Mouse (Mus musculus) liver, embryonic 16.5 days (tissue): ENCODE measurements around the gene Ap1m1. TPM values are rescaled to one million over a fixed set of nuclear protein-coding genes. Genes with fewer than 3 reads are reported as not detected.

Experiments
- ATAC-seq: fragments of 200-750 bp; cut with Nextera tagmentation; 2 replicates; pipeline ENCODE4 v1.8.0; 2017; ENCODE audit warnings: low read depth, mild to moderate bottlenecking, moderate number of reproducible peaks, moderate library complexity
- H3K27ac ChIP-seq: fragments of 300-500 bp; sonication (generic); 2 replicates; pipeline ENCODE4 v1.5.1; 2014; ENCODE audit warnings: mild to moderate bottlenecking, low read length
- H3K27me3 ChIP-seq: fragments of 300-500 bp; sonication (generic); 2 replicates; pipeline ENCODE4 v1.6.1; 2014; ENCODE audit warnings: low read depth, low read length, mixed read lengths; ENCODE audit not compliant: control insufficient read depth, insufficient read depth
- H3K36me3 ChIP-seq: fragments of 300-500 bp; sonication (generic); 2 replicates; pipeline ENCODE4 v1.6.1; 2014; ENCODE audit warnings: mild to moderate bottlenecking; ENCODE audit not compliant: control insufficient read depth, insufficient read depth
- H3K4me1 ChIP-seq: fragments of 300-500 bp; sonication (generic); 2 replicates; pipeline ENCODE4 v1.6.1; 2014; ENCODE audit warnings: low read depth, low read length, mixed read lengths; ENCODE audit not compliant: control insufficient read depth
- H3K4me2 ChIP-seq: fragments of 300-500 bp; sonication (generic); 2 replicates; pipeline ENCODE4 v1.6.1; 2014; ENCODE audit warnings: low read depth, low read length, mixed read lengths
- H3K4me3 ChIP-seq: fragments of 300-500 bp; sonication (generic); 2 replicates; pipeline ENCODE4 v1.5.1; 2014; ENCODE audit warnings: low read depth, mild to moderate bottlenecking, low read length
- H3K9ac ChIP-seq: fragments of 300-500 bp; sonication (generic); 2 replicates; pipeline ENCODE4 v1.6.1; 2014; ENCODE audit warnings: low read depth, low read length
- H3K9me3 ChIP-seq: fragments of 300-500 bp; sonication (generic); replicated peaks from 2 replicates; pipeline ENCODE4 v1.6.1; 2016; ENCODE audit warnings: low read length; ENCODE audit not compliant: control insufficient read depth
- WGBS: fragments of 180-500 bp; shearing (Covaris S2); extraction: QIAGEN DNeasy Blood & Tissue Kit; methylation state at CpG from one replicate; pipeline ENCODE4 v1.1.7; 2014; ENCODE audit not compliant: insufficient replicate concordance; 5-methylcytosine and 5-hydroxymethylcytosine counted together
- polyA plus RNA-seq: library from polyadenylated mRNA; unstranded; fragments of >200 nt; fragmentation: Nextera tagmentation; extraction: Ambion mirVana; gene quantifications from 2 replicates; pipeline ENCODE4 v1.2.1, GENCODE M21; 2015

Gene Ap1m1
- polyA plus RNA-seq, 1 experiment from 2014 or later: 54.3 TPM

- Histone ChIP-seq H3K4me3 (no peak within 1 kb of the TSS), H3K4me2 (no peak within 1 kb of the TSS), H3K4me1 (no peaks in the 10 kb centered on the region; the same call in 1 of the 2 replicates), H3K9me3 (no peaks in the 10 kb centered on the region), H3K9ac (no peak within 1 kb of the TSS), H3K27me3 (no peaks in the 10 kb centered on the region), H3K36me3 (no peaks in the 10 kb centered on the region), H3K27ac (no peak within 1 kb of the TSS)
- ATAC-seq: no peak
- 58% methylated on average over 4 of the region's 4 CpGs for WGBS
These were observed 26.3 kb upstream of the Ap1m1 start, which contains the start of gene Gm11034 for GRCm38 (mm10) chr8:72213536-72213935. Gm11034 (minus strand) TSS chr8:72213636.

- H3K36me3 ChIP-seq: no peaks in the 10 kb centered on the region
- 37% methylated on average over 2 of the region's 2 CpGs for WGBS
- H3K4me3 ChIP-seq: no peak overlapping the region
- H3K4me1 ChIP-seq: peaks cover 2% of the 10 kb centered on the region
- H3K27me3 ChIP-seq: no peaks in the 10 kb centered on the region
- no peak for ATAC-seq
- H3K27ac ChIP-seq: no peak overlapping the region
- H3K4me2 ChIP-seq: no peak overlapping the region
- no peaks in the 10 kb centered on the region for H3K9me3 ChIP-seq
- H3K9ac ChIP-seq: no peak overlapping the region
These were observed 24.8 kb upstream of the Ap1m1 start for GRCm38 (mm10) chr8:72215060-72215459.

- Histone ChIP-seq H3K4me3 (no peak overlapping the region), H3K36me3 (no peaks in the 10 kb centered on the region), H3K27me3 (no peaks in the 10 kb centered on the region), H3K4me1 (peaks cover 9% of the 10 kb centered on the region), H3K27ac (0 out of 2 replicates have a peak overlapping the region, but pooled peaks have one; percentile 5), H3K4me2 (no peak overlapping the region), H3K9ac (no peak overlapping the region), H3K9me3 (no peaks in the 10 kb centered on the region)
- WGBS: 22% methylated on average over 1 of the region's 1 CpGs
- ATAC-seq: no peak
These were observed 23.9 kb upstream of the Ap1m1 start for GRCm38 (mm10) chr8:72215871-72216270.

GRCm38 (mm10) chr8:72218781-72219540 lies 20.9 kb upstream of the Ap1m1 start:
- Histone ChIP-seq H3K9ac (peak overlapping the region; percentile 82), H3K9me3 (no peaks in the 10 kb centered on the region), H3K27me3 (no peaks in the 10 kb centered on the region), H3K36me3 (peaks cover 23% of the 10 kb centered on the region), H3K27ac (peak overlapping the region; percentile 35), H3K4me3 (peak overlapping the region; percentile 84), H3K4me2 (peak overlapping the region; percentile 69), H3K4me1 (peaks cover 17% of the 10 kb centered on the region)
- WGBS: 69% methylated on average over 9 of the region's 10 CpGs
- no peak for ATAC-seq

GRCm38 (mm10) chr8:72219541-72220363 lies 20.1 kb upstream of the Ap1m1 start, which contains the start of gene Fam32a:
Fam32a (plus strand) TSS chr8:72219730.
- Histone ChIP-seq H3K36me3 (peaks cover 26% of the 10 kb centered on the region), H3K4me2 (peak within 1 kb of the TSS; percentile 69)
- WGBS: 9% methylated on average over 39 of the region's 39 CpGs

GRCm38 (mm10) chr8:72220758-72221157 lies 19.1 kb upstream of the Ap1m1 start:
- peak overlapping the region; percentile 84 for H3K4me3 ChIP-seq
- H3K4me2 ChIP-seq: peak overlapping the region; percentile 69
- H3K9ac ChIP-seq: peak overlapping the region; percentile 82
- ATAC-seq: no peak
- no peaks in the 10 kb centered on the region for H3K27me3 ChIP-seq
- WGBS: 66% methylated on average over 4 of the region's 4 CpGs
- H3K9me3 ChIP-seq: no peaks in the 10 kb centered on the region
- H3K36me3 ChIP-seq: peaks cover 26% of the 10 kb centered on the region
- H3K27ac ChIP-seq: no peak overlapping the region; the same call in 1 of the 2 replicates
- peaks cover 17% of the 10 kb centered on the region for H3K4me1 ChIP-seq

More at GRCm38 (mm10) chr8:72219541-72220363, 20.1 kb upstream of the Ap1m1 start, which contains the start of gene Fam32a:
- Histone ChIP-seq H3K9me3 (no peaks in the 10 kb centered on the region), H3K9ac (peak within 1 kb of the TSS; percentile 82), H3K4me3 (peak within 1 kb of the TSS; percentile 84), H3K4me1 (peaks cover 17% of the 10 kb centered on the region), H3K27ac (peak within 1 kb of the TSS; percentile 90), H3K27me3 (no peaks in the 10 kb centered on the region)
- peak; percentile 98 for ATAC-seq

- Histone ChIP-seq H3K9me3 (no peaks in the 10 kb centered on the region), H3K4me2 (no peak overlapping the region), H3K27ac (no peak overlapping the region), H3K9ac (no peak overlapping the region), H3K4me1 (peaks cover 17% of the 10 kb centered on the region), H3K4me3 (no peak overlapping the region), H3K36me3 (peaks cover 26% of the 10 kb centered on the region), H3K27me3 (no peaks in the 10 kb centered on the region)
- 81% methylated on average over 5 of the region's 5 CpGs for WGBS
- no peak for ATAC-seq
These were observed 17.2 kb upstream of the Ap1m1 start for GRCm38 (mm10) chr8:72222656-72223055.

- H3K4me2 ChIP-seq: peak overlapping the region; percentile 92
- H3K9ac ChIP-seq: peak overlapping the region; percentile 80
- peaks cover 27% of the 10 kb centered on the region for H3K4me1 ChIP-seq
- peak; percentile 9 for ATAC-seq
- H3K4me3 ChIP-seq: peak overlapping the region; percentile 90
- no peaks in the 10 kb centered on the region for H3K27me3 ChIP-seq
- WGBS: under 1% methylated on average over 24 of the region's 24 CpGs
- 0 out of 2 replicates have a peak, but pooled peaks cover 3% of the 10 kb centered on the region for H3K36me3 ChIP-seq
- H3K9me3 ChIP-seq: no peaks in the 10 kb centered on the region
- peak overlapping the region; percentile 99 for H3K27ac ChIP-seq
These were observed 565 bp downstream of the Ap1m1 start for GRCm38 (mm10) chr8:72240403-72240763.
